Mouse (Mus musculus): ENCODE measurements at regions not wholly inside any gene's neighbourhood (a gene's known extent, or its start where the extent isn't known, plus 50 kb on each side); places are given as distances from the start of the nearest gene placed in this dataset.

GRCm38 (mm10) chr10:37282951-37283350, 144.2 kb upstream of the Marcks start:
- in situ Hi-C loops (cut with MboI, MseI): no loop called here

GRCm38 (mm10) chr10:37280823-37281222, 142.1 kb upstream of the Marcks start:
- in situ Hi-C loops (cut with MboI, MseI): no loop called here

GRCm38 (mm10) chr10:37280150-37280820, 141.6 kb upstream of the Marcks start:
- in situ Hi-C loops (cut with MboI, MseI): no loop called here

- in situ Hi-C loops (cut with MboI, MseI): no loop called here
Measured at GRCm38 (mm10) chr10:37279316-37279715, 140.6 kb upstream of the Marcks start.

GRCm38 (mm10) chr10:37275857-37276256, 137.1 kb upstream of the Marcks start:
- in situ Hi-C loops (cut with MboI, MseI): no loop called here

- in situ Hi-C loops (cut with MboI, MseI): no loop called here
Measured at GRCm38 (mm10) chr10:37275271-37275670, 136.6 kb upstream of the Marcks start.

GRCm38 (mm10) chr10:37271967-37272366, 133.2 kb upstream of the Marcks start:
- in situ Hi-C loops (cut with MboI, MseI): no loop called here

- in situ Hi-C loops (cut with MboI, MseI): no loop called here
Measured at GRCm38 (mm10) chr10:37270236-37271000, 131.7 kb upstream of the Marcks start.

GRCm38 (mm10) chr10:37266909-37267308, 128.2 kb upstream of the Marcks start:
- in situ Hi-C loops (cut with MboI, MseI): no loop called here

- in situ Hi-C loops (cut with MboI, MseI): no loop called here
Measured at GRCm38 (mm10) chr10:37260791-37261488, 122.2 kb upstream of the Marcks start.

- in situ Hi-C loops (cut with MboI, MseI): no loop called here
Measured at GRCm38 (mm10) chr10:37259186-37259585, 120.5 kb upstream of the Marcks start.

GRCm38 (mm10) chr10:37257544-37257943, 118.8 kb upstream of the Marcks start:
- in situ Hi-C loops (cut with MboI, MseI): no loop called here

- in situ Hi-C loops (cut with MboI, MseI): no loop called here
Measured at GRCm38 (mm10) chr10:37250934-37251521, 112.3 kb upstream of the Marcks start.

- in situ Hi-C loops (cut with MboI, MseI): no loop called here
Measured at GRCm38 (mm10) chr10:37250157-37250556, 111.4 kb upstream of the Marcks start.

GRCm38 (mm10) chr10:37249511-37249910, 110.8 kb upstream of the Marcks start:
- in situ Hi-C loops (cut with MboI, MseI): no loop called here

GRCm38 (mm10) chr10:37247121-37247520, 108.4 kb upstream of the Marcks start:
- in situ Hi-C loops (cut with MboI, MseI): no loop called here

GRCm38 (mm10) chr10:37243136-37243535, 104.4 kb upstream of the Marcks start:
- in situ Hi-C loops (cut with MboI, MseI): loop anchor here (5.0 kb wide), 1 partner anchor 101 kb away; no protein-coding TSS in a partner anchor

GRCm38 (mm10) chr10:37241821-37242263, 103.1 kb upstream of the Marcks start:
- in situ Hi-C loops (cut with MboI, MseI): loop anchor here (5.0 kb wide), 1 partner anchor 100 kb away; no protein-coding TSS in a partner anchor

GRCm38 (mm10) chr10:37240634-37241033, 101.9 kb upstream of the Marcks start:
- in situ Hi-C loops (cut with MboI, MseI): loop anchor here (5.0 kb wide), 1 partner anchor 98 kb away; no protein-coding TSS in a partner anchor

- in situ Hi-C loops (cut with MboI, MseI): loop anchor here (5.0 kb wide), 1 partner anchor 98 kb away; no protein-coding TSS in a partner anchor
Measured at GRCm38 (mm10) chr10:37240201-37240600, 101.5 kb upstream of the Marcks start.

- in situ Hi-C loops (cut with MboI, MseI): no loop called here
Measured at GRCm38 (mm10) chr10:37236001-37236822, 97.5 kb upstream of the Marcks start.

All from regulatory T cell (primary cell).